Mouse (Mus musculus): ENCODE measurements around the gene Rab3c.

GRCm38 (mm10) chr13:110307188-110307587 is 26.4 kb upstream of the Rab3c start:
- no peak for TF ChIP-seq POLR2A (IDR thresholded peaks at IDR 0.05; ENCODE audit: borderline replicate concordance, extremely low read depth, insufficient read depth, insufficient read length, poor library complexity, severe bottlenecking)
- TF ChIP-seq CTCF (IDR thresholded peaks at IDR 0.05; ENCODE audit: borderline replicate concordance, extremely low read depth, insufficient read depth, insufficient read length) = no peak

Data from brain, embryonic 14.5 days (tissue).